Mouse (Mus musculus): ENCODE measurements around the gene Mmp7. TPM values are rescaled to one million over a fixed set of nuclear protein-coding genes. Genes with fewer than 3 reads are reported as not detected.

Gene Mmp7
- not detected in 2 replicates for polyA plus RNA-seq (2016; fragmentation: Nextera tagmentation; extraction: Ambion mirVana)

DNA sequence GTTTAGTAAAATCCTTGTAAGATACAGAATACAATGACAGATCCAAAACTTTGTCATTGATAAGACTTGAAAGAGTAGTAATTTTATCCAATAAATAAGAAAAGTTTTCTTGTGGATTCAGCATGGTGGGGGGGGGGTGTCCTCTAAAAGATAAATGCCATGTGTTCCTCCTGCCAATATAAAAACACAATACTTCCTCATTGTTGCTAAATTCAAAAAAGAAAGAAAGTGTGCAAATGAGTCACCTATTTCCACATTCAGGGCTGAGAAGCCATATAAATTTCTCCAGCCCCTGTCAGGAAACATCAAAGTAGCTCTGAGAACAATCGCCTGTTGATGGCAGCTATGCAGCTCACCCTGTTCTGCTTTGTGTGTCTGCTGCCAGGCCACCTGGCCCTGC lies at the start of gene Mmp7:
Gene Mmp7, plus strand, starts transcription at position 301 of the 400 bp plus-strand sequence.
- H3K36me3 ChIP-seq: no peaks in the 10 kb centered on the region
- H3K9me3 ChIP-seq (replicated peaks): no peaks in the 10 kb centered on the region
- DNase-seq (ENCODE audit: low spot score): no peak
- H3K4me3 ChIP-seq: no peak within 1 kb of the TSS
- 48% methylated on average over 1 of the region's 1 CpGs for WGBS
- no peaks in the 10 kb centered on the region for H3K27me3 ChIP-seq (ENCODE audit: low read depth, poor library complexity, severe bottlenecking)
- H3K27ac ChIP-seq: no peak within 1 kb of the TSS
- peaks cover 9% of the 10 kb centered on the region for H3K4me1 ChIP-seq

DNA sequence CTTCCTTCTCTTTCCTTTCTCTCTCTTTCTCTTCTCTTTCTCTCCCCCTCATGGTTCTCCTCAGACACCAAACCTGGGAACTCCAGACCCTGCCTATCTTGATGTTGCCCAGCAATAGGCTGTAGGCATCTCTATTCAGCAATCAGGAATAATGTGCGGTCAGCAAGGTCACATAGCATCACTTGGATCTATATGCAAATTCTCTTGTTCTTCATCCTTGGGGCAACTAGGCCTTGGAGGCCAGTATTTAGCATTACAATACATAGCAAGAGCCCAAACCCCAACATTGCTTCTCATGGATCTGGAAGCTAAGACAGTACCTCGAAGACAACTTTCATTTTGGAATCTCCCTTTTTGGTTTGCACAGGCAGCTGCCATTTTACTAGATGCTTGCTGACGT lies 44.0 kb upstream of the Mmp7 start:
- no peak for DNase-seq (ENCODE audit: low spot score)
- no peak overlapping the region for H3K27ac ChIP-seq
- WGBS: 90% methylated on average over 3 of the region's 3 CpGs

DNA sequence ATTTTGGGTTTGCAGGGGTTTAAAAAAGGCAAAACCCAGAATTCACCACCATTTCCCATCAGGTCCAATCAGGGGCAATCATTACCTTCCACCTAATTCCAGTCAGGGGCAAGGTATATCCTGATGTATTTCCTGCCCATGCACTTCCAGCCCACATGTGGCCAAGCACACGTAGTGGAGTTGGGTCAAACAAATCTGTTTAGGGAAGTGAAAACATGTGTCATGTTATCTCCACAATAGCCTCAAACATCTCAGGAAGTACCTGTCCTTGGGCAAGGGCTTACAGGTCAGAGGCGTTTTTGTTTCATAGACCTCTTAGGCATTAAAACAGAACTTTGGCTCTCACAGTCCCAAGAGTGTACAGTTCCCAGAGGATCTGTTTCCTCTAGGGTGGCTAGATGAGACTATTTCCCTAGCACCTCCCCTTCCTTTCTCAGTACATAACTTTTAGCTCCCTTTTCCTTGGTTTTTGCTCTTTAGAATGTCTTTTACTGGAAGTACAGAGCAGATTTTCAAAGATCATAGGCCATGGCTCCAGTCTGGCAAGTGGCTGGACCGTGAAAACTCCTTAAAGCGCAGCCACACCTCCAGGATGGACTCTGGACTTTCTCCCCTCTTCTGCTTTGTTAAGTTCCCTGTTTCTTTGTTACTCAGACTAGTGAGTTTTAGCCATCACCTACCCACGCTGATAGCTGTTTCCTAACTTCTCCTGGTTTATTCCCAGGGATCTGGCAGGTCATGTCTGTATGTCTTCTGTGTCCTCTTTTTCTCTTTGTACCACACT lies 41.3 kb upstream of the Mmp7 start:
- WGBS: 82% methylated on average over 5 of the region's 5 CpGs
- DNase-seq (ENCODE audit: low spot score): no peak

More for the DNA sequence above, 44.0 kb upstream of the Mmp7 start:
- no peak overlapping the region for H3K4me3 ChIP-seq
- H3K27me3 ChIP-seq (ENCODE audit: low read depth, poor library complexity, severe bottlenecking): no peaks in the 10 kb centered on the region
- H3K9me3 ChIP-seq (replicated peaks): no peaks in the 10 kb centered on the region
- no peaks in the 10 kb centered on the region for H3K36me3 ChIP-seq
- no peaks in the 10 kb centered on the region for H3K4me1 ChIP-seq

DNA sequence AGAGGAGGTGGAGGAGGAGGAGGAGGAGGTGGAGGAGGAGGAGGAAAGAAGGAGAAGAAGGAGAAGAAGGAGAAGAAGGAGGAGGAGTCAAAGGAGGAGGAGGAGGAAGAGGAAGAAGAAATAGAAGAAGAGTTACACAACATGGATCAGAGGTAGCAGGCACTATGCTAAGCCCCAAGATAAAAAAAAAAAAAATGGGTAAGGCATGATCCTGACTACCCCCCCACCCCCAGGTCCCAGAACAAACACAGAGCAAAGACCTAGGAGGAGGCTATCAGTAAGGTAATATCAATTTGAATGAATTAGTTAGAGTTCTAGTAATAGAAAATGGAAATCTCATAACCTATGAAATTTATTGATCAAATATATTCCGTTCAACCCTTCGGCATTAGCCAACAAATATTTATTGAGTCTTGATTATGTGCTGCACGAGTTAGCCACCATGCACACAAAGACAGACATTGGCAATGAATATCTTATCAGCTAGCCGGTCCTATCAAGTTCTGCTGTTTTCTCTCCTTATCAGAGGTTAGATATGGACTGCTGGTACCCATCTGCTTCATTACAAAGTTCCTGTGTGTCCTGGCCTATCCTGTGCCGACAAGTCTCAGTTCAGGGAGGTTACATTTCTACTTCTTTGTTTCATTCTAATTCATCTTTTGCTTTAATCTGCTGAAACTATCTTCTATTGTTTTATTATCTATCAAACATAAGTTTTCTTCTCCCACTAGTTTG lies 39.4 kb upstream of the Mmp7 start:
- H3K27me3 ChIP-seq (ENCODE audit: low read depth, poor library complexity, severe bottlenecking): no peaks in the 10 kb centered on the region
- no peaks in the 10 kb centered on the region for H3K4me1 ChIP-seq
- no peak for DNase-seq (ENCODE audit: low spot score)
- H3K4me3 ChIP-seq: no peak overlapping the region
- no peaks in the 10 kb centered on the region for H3K9me3 ChIP-seq (replicated peaks)
- H3K36me3 ChIP-seq: no peaks in the 10 kb centered on the region
- no peak overlapping the region for H3K27ac ChIP-seq
- 92% methylated on average over 5 of the region's 5 CpGs for whole genome bisulfite sequencing

More for the DNA sequence above, 41.3 kb upstream of the Mmp7 start:
- H3K9me3 ChIP-seq (replicated peaks): no peaks in the 10 kb centered on the region
- H3K27me3 ChIP-seq (ENCODE audit: low read depth, poor library complexity, severe bottlenecking): no peaks in the 10 kb centered on the region
- H3K36me3 ChIP-seq: no peaks in the 10 kb centered on the region
- no peak overlapping the region for H3K27ac ChIP-seq
- H3K4me3 ChIP-seq: no peak overlapping the region
- no peaks in the 10 kb centered on the region for H3K4me1 ChIP-seq

DNA sequence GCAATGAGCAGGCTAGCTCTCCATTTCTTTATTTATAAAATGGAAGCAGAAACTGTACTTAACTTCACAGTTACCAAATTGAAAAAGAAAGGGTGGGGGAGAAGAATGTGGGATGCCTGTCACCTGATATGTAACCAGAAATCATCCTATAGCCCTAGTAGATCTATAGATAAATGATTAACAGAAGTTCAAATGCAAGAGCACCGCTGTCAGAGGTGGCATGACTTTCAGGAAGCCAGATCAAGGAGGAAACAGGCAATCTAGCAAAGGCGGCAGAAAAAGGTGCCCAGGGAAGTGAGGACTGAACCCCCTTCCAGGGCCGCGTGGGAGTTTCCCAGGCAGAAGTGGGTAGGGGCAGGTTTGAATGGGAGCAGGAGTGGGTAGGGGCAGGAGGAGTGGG lies 33.9 kb upstream of the Mmp7 start:
- Histone ChIP-seq H3K27me3 (ENCODE audit: low read depth, poor library complexity, severe bottlenecking) (no peaks in the 10 kb centered on the region), H3K9me3 (replicated peaks) (no peaks in the 10 kb centered on the region), H3K27ac (no peak overlapping the region), H3K36me3 (no peaks in the 10 kb centered on the region), H3K4me3 (no peak overlapping the region), H3K4me1 (no peaks in the 10 kb centered on the region)
- 81% methylated on average over 4 of the region's 4 CpGs for WGBS
- DNase-seq (ENCODE audit: low spot score): no peak

DNA sequence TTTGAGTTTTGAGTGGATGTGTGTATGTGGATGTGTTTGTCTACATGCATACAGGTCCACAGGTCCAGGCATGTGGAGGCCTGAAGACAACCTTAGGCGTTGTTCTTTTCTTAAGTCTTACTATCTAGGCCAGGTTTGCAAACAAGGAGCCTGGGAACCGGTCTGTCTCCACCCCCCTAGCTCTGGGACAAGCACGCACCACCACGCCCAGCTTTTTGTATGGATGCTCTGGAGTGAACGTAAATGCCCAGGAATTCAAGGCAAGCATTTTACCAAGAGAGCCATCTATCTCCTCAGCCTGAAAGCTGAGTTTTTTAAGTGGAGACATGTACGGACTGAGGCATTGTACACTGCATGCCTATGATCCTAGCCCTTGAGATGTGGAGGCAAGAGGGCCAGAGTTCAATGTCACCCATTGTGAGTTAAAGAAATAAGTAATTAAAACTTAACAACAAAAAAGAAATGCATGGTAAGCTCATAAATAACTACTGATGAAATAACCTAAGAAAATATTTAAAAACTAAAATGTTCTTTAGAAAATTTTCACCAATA lies 32.3 kb upstream of the Mmp7 start:
- no peak for DNase-seq (ENCODE audit: low spot score)
- Histone ChIP-seq H3K36me3 (no peaks in the 10 kb centered on the region), H3K27ac (no peak overlapping the region), H3K4me3 (no peak overlapping the region), H3K27me3 (ENCODE audit: low read depth, poor library complexity, severe bottlenecking) (no peaks in the 10 kb centered on the region), H3K4me1 (no peaks in the 10 kb centered on the region), H3K9me3 (replicated peaks) (no peaks in the 10 kb centered on the region)
- WGBS: 84% methylated on average over 6 of the region's 6 CpGs

DNA sequence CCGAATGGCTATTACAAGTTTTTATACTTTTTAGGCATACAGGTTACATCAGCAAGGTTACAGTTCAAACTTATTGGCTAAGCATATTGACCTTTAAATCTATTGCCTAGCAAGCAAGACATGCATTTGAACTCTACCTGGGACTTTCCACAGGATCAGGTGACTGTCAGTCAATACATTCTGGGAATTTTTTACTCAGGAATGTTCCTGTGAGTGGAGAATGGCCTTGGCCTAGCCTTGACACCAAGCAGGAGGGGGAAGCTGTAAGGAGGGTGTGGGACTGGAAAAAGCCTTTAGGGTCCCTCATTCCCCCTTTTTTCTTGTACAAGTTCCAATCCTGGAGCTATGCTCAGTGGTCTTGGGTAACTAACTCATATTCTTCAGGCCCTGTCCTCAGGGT lies 30.5 kb upstream of the Mmp7 start:
- WGBS: 90% methylated on average over 1 of the region's 1 CpGs
- Histone ChIP-seq H3K4me1 (no peaks in the 10 kb centered on the region), H3K9me3 (replicated peaks) (no peaks in the 10 kb centered on the region), H3K4me3 (no peak overlapping the region), H3K27me3 (ENCODE audit: low read depth, poor library complexity, severe bottlenecking) (no peaks in the 10 kb centered on the region), H3K27ac (no peak overlapping the region), H3K36me3 (no peaks in the 10 kb centered on the region)
- DNase-seq (ENCODE audit: low spot score): no peak

DNA sequence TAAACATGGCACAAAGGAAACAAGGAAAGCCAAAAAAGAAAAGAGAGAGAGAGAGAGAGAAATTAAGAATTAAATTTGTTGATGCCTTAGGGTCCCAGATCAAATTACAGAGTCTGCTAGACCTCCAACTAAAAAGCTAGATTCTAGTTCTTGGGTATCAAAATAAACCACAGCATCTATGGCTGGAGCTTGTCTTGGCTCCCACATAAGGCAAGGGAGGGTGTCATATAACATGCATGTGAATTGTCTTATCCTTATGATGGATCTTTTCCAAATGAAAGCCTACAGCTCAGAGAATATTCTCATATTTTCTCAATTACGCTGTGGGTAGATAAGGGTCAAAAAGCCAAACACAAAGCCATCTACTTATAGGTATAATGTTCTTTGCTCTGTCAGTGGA lies 22.2 kb upstream of the Mmp7 start:
- Histone ChIP-seq H3K4me1 (no peaks in the 10 kb centered on the region), H3K4me3 (no peak overlapping the region), H3K9me3 (replicated peaks) (no peaks in the 10 kb centered on the region), H3K36me3 (no peaks in the 10 kb centered on the region), H3K27ac (no peak overlapping the region), H3K27me3 (ENCODE audit: low read depth, poor library complexity, severe bottlenecking) (no peaks in the 10 kb centered on the region)
- 92% methylated on average over 1 of the region's 1 CpGs for WGBS
- DNase-seq (ENCODE audit: low spot score): no peak

DNA sequence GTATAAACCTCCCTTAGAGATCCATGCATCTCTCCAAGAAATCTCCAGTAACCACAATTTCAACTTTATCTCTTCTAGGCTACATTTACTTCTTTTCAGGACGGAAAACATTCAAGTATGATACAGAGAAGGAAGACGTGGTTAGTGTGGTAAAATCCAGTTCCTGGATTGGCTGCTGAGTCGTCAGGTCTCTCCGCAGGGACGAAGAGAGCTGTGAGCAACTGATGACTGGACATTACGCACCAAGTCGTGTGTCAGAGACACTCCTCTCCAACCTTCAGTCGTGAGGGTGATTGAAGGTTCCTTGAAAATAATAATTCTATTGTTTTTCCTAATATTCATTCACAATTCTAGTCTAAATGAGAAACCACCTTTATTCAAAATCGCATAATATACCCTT lies 18.9 kb upstream of the Mmp7 start:
- 88% methylated on average over 9 of the region's 9 CpGs for WGBS

DNA sequence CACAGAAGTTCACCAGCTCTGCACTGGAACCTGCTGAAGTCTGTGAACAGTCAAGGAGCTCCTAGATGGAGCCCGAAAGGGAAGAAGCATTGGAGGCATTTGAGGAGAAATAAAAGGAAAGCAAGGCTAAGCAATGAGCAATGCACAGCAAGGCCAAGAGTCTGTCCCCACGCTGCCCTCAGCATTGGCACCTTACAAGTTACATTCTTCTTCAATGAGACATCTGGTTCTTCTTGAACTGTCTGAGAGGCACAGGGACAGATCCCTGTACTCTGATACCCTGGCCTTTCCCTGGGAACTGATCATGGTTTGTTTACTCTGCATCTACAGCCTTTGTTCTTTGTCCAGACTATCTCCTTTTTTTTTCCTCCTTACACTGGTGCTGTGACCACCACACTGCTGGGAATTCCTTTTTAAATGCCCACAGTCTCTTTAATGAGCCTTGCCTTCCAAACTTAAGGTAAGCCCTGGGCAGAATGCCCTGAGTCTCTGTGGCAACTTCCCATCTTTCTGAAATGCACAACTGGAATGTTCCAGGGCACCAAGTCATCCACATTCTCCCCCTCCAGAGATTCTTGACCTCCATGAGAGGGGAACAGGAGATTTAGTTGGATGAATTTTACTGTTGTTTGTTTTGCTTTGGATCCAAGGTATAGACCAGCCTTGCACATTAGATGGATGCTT lies 13.6 kb upstream of the Mmp7 start:
- 79% methylated on average over 2 of the region's 2 CpGs for whole genome bisulfite sequencing

More for the DNA sequence above, 18.9 kb upstream of the Mmp7 start:
- Histone ChIP-seq H3K9me3 (replicated peaks) (no peaks in the 10 kb centered on the region), H3K27ac (no peak overlapping the region), H3K36me3 (no peaks in the 10 kb centered on the region), H3K4me3 (no peak overlapping the region), H3K27me3 (ENCODE audit: low read depth, poor library complexity, severe bottlenecking) (no peaks in the 10 kb centered on the region), H3K4me1 (no peaks in the 10 kb centered on the region)
- no peak for DNase-seq (ENCODE audit: low spot score)

DNA sequence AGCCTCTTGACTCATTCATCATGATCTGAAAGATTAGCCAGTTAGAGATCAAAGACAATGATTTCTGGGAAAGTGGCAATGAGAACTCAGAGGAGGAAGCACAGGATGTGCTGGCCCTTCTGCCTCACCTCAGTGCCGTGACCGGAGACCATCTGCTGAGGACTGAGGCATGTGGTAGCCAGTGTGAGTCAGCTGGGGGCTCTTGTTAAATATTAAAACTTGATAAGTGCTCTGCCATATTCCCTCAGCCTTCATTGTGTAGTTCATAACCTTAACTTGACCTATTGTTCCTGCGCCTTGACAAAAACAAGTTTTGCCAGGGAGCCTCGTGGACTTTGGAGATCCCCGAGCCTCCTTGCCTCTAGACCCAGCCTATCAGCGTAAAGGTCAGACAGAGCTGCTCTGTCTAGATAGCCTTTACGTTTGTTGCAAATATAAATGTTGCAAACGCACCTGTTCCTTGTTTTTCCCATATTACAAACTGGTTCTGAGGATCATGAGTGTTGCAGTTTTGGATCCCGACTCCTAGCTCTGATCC lies 9.7 kb upstream of the Mmp7 start:
- no peaks in the 10 kb centered on the region for H3K36me3 ChIP-seq
- WGBS: 87% methylated on average over 9 of the region's 9 CpGs
- no peaks in the 10 kb centered on the region for H3K9me3 ChIP-seq (replicated peaks)
- H3K27ac ChIP-seq: no peak overlapping the region
- H3K4me3 ChIP-seq: no peak overlapping the region
- no peaks in the 10 kb centered on the region for H3K27me3 ChIP-seq (ENCODE audit: low read depth, poor library complexity, severe bottlenecking)
- no peak for DNase-seq (ENCODE audit: low spot score)
- H3K4me1 ChIP-seq: no peaks in the 10 kb centered on the region

More for the DNA sequence above, 13.6 kb upstream of the Mmp7 start:
- Histone ChIP-seq H3K27me3 (ENCODE audit: low read depth, poor library complexity, severe bottlenecking) (no peaks in the 10 kb centered on the region), H3K27ac (no peak overlapping the region), H3K4me3 (no peak overlapping the region), H3K36me3 (no peaks in the 10 kb centered on the region), H3K9me3 (replicated peaks) (no peaks in the 10 kb centered on the region), H3K4me1 (no peaks in the 10 kb centered on the region)
- no peak for DNase-seq (ENCODE audit: low spot score)

DNA sequence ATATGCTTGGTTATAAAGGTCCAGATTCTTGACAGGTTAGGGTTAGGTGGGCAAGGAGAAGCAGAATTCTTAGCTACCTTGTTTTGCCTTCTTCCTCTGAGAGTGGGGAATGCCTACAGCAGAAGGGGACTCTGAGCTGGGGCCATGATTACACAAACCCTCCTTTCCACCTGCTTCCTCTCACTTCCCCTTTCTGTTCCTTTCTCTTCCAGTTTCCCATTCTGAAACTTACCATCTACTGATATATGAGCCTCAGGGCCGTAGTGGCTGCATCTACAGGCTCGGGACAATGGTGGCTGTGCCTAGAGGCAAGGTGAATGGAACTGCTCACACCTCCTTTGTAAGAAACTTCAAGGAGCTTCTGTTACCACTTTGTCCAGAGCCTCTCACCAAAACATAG lies 5.9 kb upstream of the Mmp7 start:
- no peak overlapping the region for H3K4me3 ChIP-seq
- no peak for DNase-seq (ENCODE audit: low spot score)
- 87% methylated on average over 2 of the region's 2 CpGs for WGBS
- no peaks in the 10 kb centered on the region for H3K36me3 ChIP-seq
- no peaks in the 10 kb centered on the region for H3K27me3 ChIP-seq (ENCODE audit: low read depth, poor library complexity, severe bottlenecking)
- no peak overlapping the region for H3K27ac ChIP-seq
- H3K4me1 ChIP-seq: no peaks in the 10 kb centered on the region
- H3K9me3 ChIP-seq (replicated peaks): no peaks in the 10 kb centered on the region
